Mouse (Mus musculus) C3H10T1/2 (cell line): ENCODE data around the gene Rab3a. TPM values are rescaled to one million over a fixed set of nuclear protein-coding genes. Genes with fewer than 3 reads are reported as not detected.

Experiments
- polyA plus RNA-seq, 2 experiments: library from polyadenylated mRNA; unstranded; fragments of >200 nt; fragmentation: generic; extraction: Trizol; gene quantifications; one replicate each; pipeline ENCODE4 v1.2.1; 2012; ENCODE audit warnings: missing spikeins in 2 of 2

Rab3a gene
- 10 to 100 TPM in 1 of 2 experiments, 1 to 10 TPM in 1; 7.4 to 25.3 TPM for polyA plus RNA-seq

GRCm38 (mm10) chr8:70754043-70754870 is at the start of gene Rab3a:
Rab3a (plus strand) TSS chr8:70754679.

GRCm38 (mm10) chr8:70718297-70718696 is 36.2 kb upstream of the Rab3a start, which contains the start of gene Gm3336:
Gm3336 (plus strand) TSS chr8:70718543.

GRCm38 (mm10) chr8:70723486-70724210 is 30.8 kb upstream of the Rab3a start, which contains the start of gene Pde4c:
Pde4c (plus strand) TSS chr8:70723720.

DNA sequence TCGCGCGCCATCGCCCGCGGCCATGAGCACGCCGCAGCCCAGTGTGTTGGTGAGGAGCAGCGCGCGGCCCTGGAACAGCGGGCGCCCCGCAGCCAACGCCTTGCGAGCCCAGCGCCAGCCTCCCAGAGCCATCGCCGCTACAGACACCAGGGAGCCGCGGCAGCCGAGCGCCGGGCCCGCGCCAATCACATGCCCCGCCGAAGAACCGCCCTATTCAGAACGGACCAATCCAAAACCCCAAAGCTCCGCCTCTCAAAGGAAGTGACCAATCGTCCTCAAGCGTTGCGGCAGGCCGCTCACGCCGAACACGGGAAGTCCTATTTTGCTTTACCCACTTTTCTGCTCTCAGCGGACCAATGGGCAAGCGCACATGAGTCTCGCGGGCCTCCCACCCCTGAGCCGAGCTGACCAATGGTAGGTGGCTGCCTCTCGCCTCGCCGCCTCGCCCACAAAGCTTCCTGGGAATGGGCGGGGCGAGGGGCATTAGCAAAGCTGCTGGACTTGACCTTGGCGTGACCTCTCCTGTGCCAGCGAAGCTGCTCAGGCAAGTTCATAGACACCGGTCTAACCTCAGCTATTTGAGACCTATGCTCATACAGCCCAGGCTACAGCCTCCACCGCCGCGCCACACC is 6.4 kb downstream of the Rab3a start, which contains the start of gene Mpv17l2:
Mpv17l2 (minus strand) TSS at position 172 of the 632 bp plus-strand sequence.

DNA sequence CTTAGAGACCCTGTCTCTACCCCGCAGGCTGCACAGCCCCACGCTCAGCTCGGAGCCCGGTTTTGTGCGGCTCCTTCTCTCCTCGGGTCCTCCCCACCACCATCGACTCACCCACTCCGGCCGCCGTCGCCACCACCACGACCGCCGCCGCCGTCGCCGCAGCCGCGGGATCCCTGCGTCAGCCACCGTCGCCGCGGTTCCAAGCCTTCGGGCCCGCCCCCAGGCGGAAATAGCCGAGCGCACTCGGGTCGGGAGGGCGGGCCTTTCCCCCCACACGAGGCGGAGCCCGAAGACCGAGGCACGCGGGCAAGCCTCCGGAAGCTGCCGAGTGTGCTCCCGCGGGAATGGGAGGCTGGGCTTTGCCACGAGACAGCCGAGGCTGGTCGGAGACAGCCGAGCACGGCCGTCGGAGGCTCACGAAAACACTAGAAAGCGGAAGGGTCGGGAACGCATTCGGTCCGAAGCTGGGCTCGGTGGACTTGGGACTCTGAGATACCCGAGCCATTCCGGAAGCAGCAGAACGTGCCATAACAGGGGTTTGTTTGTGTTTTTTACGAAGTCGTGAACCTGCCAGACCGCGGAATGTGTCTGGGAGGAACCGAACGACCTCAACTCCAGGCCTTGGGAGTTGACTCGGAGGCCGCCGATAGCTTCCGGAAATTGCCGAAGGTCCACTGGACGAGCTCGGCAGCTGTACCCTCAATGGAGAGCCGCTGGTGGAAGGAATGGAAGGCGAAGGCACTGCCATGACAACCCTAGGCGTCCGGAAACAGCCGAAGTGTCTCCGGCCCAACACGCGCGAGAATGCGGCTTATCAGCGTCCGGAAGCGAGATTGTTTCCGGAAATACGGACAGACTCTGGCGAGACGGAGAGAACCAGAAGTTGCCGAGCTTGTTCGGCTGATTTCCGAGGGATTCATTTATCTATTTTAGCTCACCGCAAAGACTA is 22.3 kb downstream of the Rab3a start, which contains the start of gene Pik3r2:
Pik3r2 (minus strand) TSS at position 218 of the 949 bp plus-strand sequence.

GRCm38 (mm10) chr8:70804481-70805206 is 50.2 kb downstream of the Rab3a start, which contains the start of gene Mast3:
Mast3 (minus strand) TSS chr8:70805054.

DNA sequence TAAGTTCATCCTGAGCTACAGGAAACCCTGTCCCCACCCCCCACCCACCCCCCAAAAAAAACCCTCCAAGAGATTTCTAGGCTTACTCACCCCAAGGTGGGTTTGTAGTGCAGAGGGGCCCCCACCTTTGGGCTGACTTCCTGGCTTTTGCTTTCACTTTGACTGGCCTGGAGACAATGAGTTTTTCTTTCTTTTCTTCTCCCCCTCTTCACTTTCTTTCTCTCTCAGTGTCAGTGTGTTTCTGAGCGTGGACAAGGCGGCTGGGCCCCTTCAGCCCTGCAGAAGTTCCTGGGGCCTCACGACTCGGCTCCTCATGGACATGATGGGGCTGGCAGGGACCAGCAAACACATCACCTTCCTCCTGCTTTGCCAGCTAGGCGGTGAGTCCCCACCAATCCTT is 53.8 kb downstream of the Rab3a start, which contains the start of gene Il12rb1:
Il12rb1 (plus strand) TSS at position 211 of the 400 bp plus-strand sequence.

Other genes starting within 250 kb of the Rab3a start
- 100 to 1,000 TPM; 419 to 692 TPM for gene Rex1bd, start 247.9 kb upstream of the Rab3a start, polyA plus RNA-seq
- gene Uba52, start 243.9 kb upstream of the Rab3a start, polyA plus RNA-seq, result 1,000 to 10,000 TPM; 2,018 to 3,199 TPM
- 100 to 1,000 TPM; 339 to 400 TPM for gene Fkbp8, start 227.0 kb upstream of the Rab3a start, polyA plus RNA-seq
- gene Kxd1, start 226.7 kb upstream of the Rab3a start, polyA plus RNA-seq, result 10 to 100 TPM; 49.2 to 79.4 TPM
- 10 to 100 TPM in 1 of 2 experiments, 1 to 10 TPM in 1; 7.9 to 19.2 TPM for gene Ell, start 215.2 kb upstream of the Rab3a start, polyA plus RNA-seq
- gene Isyna1, start 160.3 kb upstream of the Rab3a start, polyA plus RNA-seq, result 1 to 10 TPM in 1 of 2 experiments, under 1 TPM in 1; 0.20 to 2.1 TPM
- gene Ssbp4, start 145.8 kb upstream of the Rab3a start, polyA plus RNA-seq, result 100 to 1,000 TPM; 218 to 229 TPM
- not detected for gene Lrrc25, start 138.5 kb upstream of the Rab3a start, polyA plus RNA-seq
- under 1 TPM; 0.27 to 0.47 TPM for gene Gdf15, start 122.2 kb upstream of the Rab3a start, polyA plus RNA-seq
- 10 to 100 TPM; 20.7 to 45.2 TPM for gene Pgpep1, start 94.3 kb upstream of the Rab3a start, polyA plus RNA-seq
- gene Lsm4, start 81.4 kb upstream of the Rab3a start, polyA plus RNA-seq, result 100 to 1,000 TPM; 194 to 446 TPM
- 100 to 1,000 TPM in 1 of 2 experiments, 10 to 100 TPM in 1; 87.4 to 175 TPM for gene Jund, start 55.7 kb upstream of the Rab3a start, polyA plus RNA-seq
- gene Iqcn, start 51.2 kb upstream of the Rab3a start, polyA plus RNA-seq, result under 1 TPM; under 0.01 to 0.04 TPM
- gene Gm3336, start 36.1 kb upstream of the Rab3a start, polyA plus RNA-seq, result under 1 TPM; 0.04 to 0.15 TPM
- gene Pde4c, start 31.0 kb upstream of the Rab3a start, polyA plus RNA-seq, result under 1 TPM; 0.01 to 0.04 TPM
- gene Mpv17l2, start 6.3 kb downstream of the Rab3a start, polyA plus RNA-seq, result 100 to 1,000 TPM in 1 of 2 experiments, 10 to 100 TPM in 1; 80.0 to 154 TPM
- 100 to 1,000 TPM in 1 of 2 experiments, 10 to 100 TPM in 1; 43.0 to 149 TPM for gene Pik3r2, start 22.0 kb downstream of the Rab3a start, polyA plus RNA-seq
- 10 to 100 TPM in 1 of 2 experiments, 1 to 10 TPM in 1; 10.0 to 26.6 TPM for gene Mast3, start 50.4 kb downstream of the Rab3a start, polyA plus RNA-seq
- under 1 TPM; 0.30 to 0.48 TPM for gene Il12rb1, start 53.8 kb downstream of the Rab3a start, polyA plus RNA-seq
- gene Arrdc2, start 85.0 kb downstream of the Rab3a start, polyA plus RNA-seq, result 10 to 100 TPM in 1 of 2 experiments, 1 to 10 TPM in 1; 1.1 to 13.3 TPM
- gene Kcnn1, start 108.6 kb downstream of the Rab3a start, polyA plus RNA-seq, result 1 to 10 TPM; 1.0 to 8.4 TPM
- gene Ccdc124, start 119.3 kb downstream of the Rab3a start, polyA plus RNA-seq, result 100 to 1,000 TPM in 1 of 2 experiments, 10 to 100 TPM in 1; 80.3 to 212 TPM
- gene Slc5a5, start 138.1 kb downstream of the Rab3a start, polyA plus RNA-seq, result under 1 TPM; 0.06 to 0.31 TPM
- over 10,000 TPM in 1 of 2 experiments, 1,000 to 10,000 TPM in 1; 6,240 to 13,562 TPM for gene Rpl18a, start 142.7 kb downstream of the Rab3a start, polyA plus RNA-seq
- gene Map1s, start 151.3 kb downstream of the Rab3a start, polyA plus RNA-seq, result 10 to 100 TPM; 34.0 to 47.7 TPM